Mouse (Mus musculus) stomach, postnatal 0 days (tissue): ENCODE measurements around the gene Dnajc8. TPM values are rescaled to one million over a fixed set of nuclear protein-coding genes. Genes with fewer than 3 reads are reported as not detected.
A peak's percentile ranks its signal among the peaks of the same experiment; 100 is the strongest.

ENCODE experiments used
- ATAC-seq: fragments of 200-750 bp; cut with Nextera tagmentation; 2 replicates; pipeline ENCODE4 v1.8.0; 2017; ENCODE audit not compliant: low FRiP score, low TSS enrichment
- DNase-seq: peaks from one replicate; pipeline ENCODE4 v3.0.0-alpha.2; 2016; ENCODE audit warnings: low spot score
- H3K27ac ChIP-seq: fragments of 300-500 bp; sonication (generic); replicated peaks from 2 replicates; pipeline ENCODE4 v1.5.1; 2014; ENCODE audit warnings: mild to moderate bottlenecking, control low read depth
- H3K27me3 ChIP-seq: fragments of 300-500 bp; sonication (generic); 2 replicates; pipeline ENCODE4 v1.6.1; 2014; ENCODE audit warnings: low read length; ENCODE audit not compliant: control insufficient read depth, insufficient read depth
- H3K36me3 ChIP-seq: fragments of 300-500 bp; sonication (generic); 2 replicates; pipeline ENCODE4 v1.6.1; 2014; ENCODE audit warnings: low read length, mixed read lengths; ENCODE audit not compliant: control insufficient read depth, insufficient read depth
- H3K4me1 ChIP-seq: fragments of 300-500 bp; sonication (generic); replicated peaks from 2 replicates; pipeline ENCODE4 v1.6.1; 2014; ENCODE audit warnings: antibody characterized with exemption; ENCODE audit not compliant: control insufficient read depth, insufficient read depth
- H3K4me2 ChIP-seq: fragments of 300-500 bp; sonication (generic); replicated peaks from 2 replicates; pipeline ENCODE4 v1.6.1; 2014; ENCODE audit warnings: low read depth, mild to moderate bottlenecking, control low read depth, moderate library complexity
- H3K4me3 ChIP-seq: fragments of 300-500 bp; sonication (generic); 2 replicates; pipeline ENCODE4 v1.5.1; 2014; ENCODE audit warnings: low read depth, low read length, control low read depth
- H3K9ac ChIP-seq: fragments of 300-500 bp; sonication (generic); 2 replicates; pipeline ENCODE4 v1.6.1; 2014; ENCODE audit warnings: mild to moderate bottlenecking, low read length, control low read depth, mixed read lengths
- H3K9me3 ChIP-seq: fragments of 300-500 bp; sonication (generic); 2 replicates; pipeline ENCODE4 v1.6.1; 2016; ENCODE audit warnings: low read length; ENCODE audit not compliant: control insufficient read depth
- CTCF ChIP-seq: IDR thresholded peaks from 2 replicates; pipeline ENCODE4 v1.5.1; 2016; ENCODE audit warnings: antibody characterized with exemption, low read depth, mild to moderate bottlenecking, moderate library complexity
- EP300 ChIP-seq: optimal IDR thresholded peaks from 2 replicates; pipeline ENCODE3; 2016; ENCODE audit warnings: antibody characterized with exemption
- WGBS: fragments of 180-500 bp; shearing (Covaris S2); extraction: QIAGEN DNeasy Blood & Tissue Kit; methylation state at CpG from one replicate; pipeline ENCODE4 v1.1.7; 2014; 5-methylcytosine and 5-hydroxymethylcytosine counted together
- polyA plus RNA-seq: library from polyadenylated mRNA; unstranded; fragments of >200 nt; fragmentation: Nextera tagmentation; extraction: Ambion mirVana; gene quantifications from 2 replicates; pipeline ENCODE4 v1.2.1, GENCODE M21; 2015

Gene Dnajc8
- polyA plus RNA-seq, 1 experiment from 2014 or later = 103 TPM

DNA sequence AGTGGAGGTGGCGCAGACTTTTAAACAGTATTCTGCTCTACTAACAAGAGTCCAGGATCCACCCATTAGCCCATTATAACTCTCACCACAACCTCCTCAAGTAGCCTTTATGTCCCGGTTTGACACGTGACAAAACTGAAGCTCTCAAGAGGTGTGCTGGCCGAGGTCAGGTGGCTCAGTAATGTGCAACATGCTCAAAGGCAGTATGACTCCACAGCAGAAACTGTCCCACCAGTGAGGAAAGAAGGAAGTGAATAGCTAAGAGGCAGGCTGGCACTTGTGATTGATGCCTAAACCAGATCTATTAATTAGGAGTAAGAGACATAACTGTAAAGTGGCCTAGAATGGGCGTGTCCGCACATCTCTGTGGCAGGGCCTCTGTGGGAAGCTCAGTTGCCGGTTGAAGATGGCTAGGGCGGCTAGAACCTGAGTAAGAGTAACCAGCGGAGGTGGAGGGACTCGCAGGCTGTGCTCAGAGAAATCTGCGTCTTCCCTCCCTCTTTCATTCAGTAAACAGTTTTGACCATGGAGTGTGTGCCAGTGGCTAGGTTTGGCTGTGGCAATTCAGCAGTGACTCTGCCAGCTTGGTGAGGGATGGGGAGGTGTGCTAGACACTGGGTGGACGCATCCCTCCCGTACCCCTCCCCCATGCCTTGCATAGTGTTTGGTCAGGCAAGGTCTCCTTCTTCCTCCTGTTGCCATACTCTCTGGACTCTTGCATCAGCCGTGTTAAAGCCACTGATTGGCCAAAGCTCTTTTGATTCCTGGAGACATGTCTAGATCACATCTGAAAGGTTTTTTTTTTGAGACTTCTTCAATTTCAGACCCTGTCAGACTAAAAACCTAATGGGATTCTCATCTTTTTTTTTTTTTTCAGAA, 21.7 kb upstream of the Dnajc8 start:
- H3K4me3 ChIP-seq = no peak overlapping the region
- DNase-seq (no peak), ATAC-seq (no peak)
- 0 out of 2 replicates have a peak overlapping the region, but pooled peaks have one; percentile 4 for H3K27ac ChIP-seq
- H3K9me3 ChIP-seq = no peaks in the 10 kb centered on the region
- H3K4me1 ChIP-seq = 0 out of 2 replicates have a peak, but pooled peaks cover 6% of the 10 kb centered on the region
- H3K36me3 ChIP-seq = no peaks in the 10 kb centered on the region
- WGBS = 35% methylated on average over 14 of the region's 14 CpGs
- H3K4me2 ChIP-seq = no peak overlapping the region
- no peaks in the 10 kb centered on the region for H3K27me3 ChIP-seq
- TF ChIP-seq EP300 (no peak), CTCF (no peak)
- H3K9ac ChIP-seq = no peak overlapping the region

DNA sequence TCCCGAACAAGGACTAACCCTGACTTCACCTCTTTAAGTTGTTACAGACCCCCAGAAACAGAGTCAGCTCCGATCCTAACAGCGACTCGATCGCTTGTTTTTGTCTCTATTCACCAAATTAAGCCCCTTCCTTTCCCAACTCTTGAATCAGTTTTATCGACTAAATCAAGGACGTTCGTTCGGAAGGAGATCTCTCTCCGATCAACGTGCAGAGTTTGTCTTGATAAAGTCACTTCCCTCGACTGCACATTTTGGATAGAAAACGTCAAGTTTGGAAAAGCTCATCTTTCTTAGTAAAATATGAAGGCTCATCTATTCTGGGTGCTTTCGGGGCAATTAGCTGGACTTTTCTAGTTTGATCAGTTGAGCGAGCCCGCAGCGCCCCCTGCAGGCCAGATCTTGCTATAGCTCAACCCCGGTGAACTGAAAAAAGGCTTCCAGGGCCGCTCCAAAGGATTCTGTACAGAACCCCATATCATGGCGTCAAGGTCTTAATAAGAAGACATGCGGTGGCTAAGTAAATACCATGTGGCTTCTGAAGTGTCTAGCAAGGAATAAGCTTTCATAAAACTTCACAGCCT, 20.7 kb upstream of the Dnajc8 start:
- H3K27me3 ChIP-seq = no peaks in the 10 kb centered on the region
- peak overlapping the region; percentile 57 for H3K9ac ChIP-seq
- DNase-seq (peak; percentile 88), ATAC-seq (peak; percentile 15; the same call in 1 of the 2 replicates)
- H3K4me3 ChIP-seq = peak overlapping the region; percentile 37
- H3K9me3 ChIP-seq = no peaks in the 10 kb centered on the region
- peak overlapping the region; percentile 77 for H3K4me2 ChIP-seq
- TF ChIP-seq CTCF (peak; percentile 92), EP300 (peak; percentile 14)
- 2% methylated on average over 21 of the region's 21 CpGs for WGBS
- H3K4me1 ChIP-seq = 0 out of 2 replicates have a peak, but pooled peaks cover 6% of the 10 kb centered on the region
- H3K36me3 ChIP-seq = no peaks in the 10 kb centered on the region
- peak overlapping the region; percentile 91 for H3K27ac ChIP-seq

DNA sequence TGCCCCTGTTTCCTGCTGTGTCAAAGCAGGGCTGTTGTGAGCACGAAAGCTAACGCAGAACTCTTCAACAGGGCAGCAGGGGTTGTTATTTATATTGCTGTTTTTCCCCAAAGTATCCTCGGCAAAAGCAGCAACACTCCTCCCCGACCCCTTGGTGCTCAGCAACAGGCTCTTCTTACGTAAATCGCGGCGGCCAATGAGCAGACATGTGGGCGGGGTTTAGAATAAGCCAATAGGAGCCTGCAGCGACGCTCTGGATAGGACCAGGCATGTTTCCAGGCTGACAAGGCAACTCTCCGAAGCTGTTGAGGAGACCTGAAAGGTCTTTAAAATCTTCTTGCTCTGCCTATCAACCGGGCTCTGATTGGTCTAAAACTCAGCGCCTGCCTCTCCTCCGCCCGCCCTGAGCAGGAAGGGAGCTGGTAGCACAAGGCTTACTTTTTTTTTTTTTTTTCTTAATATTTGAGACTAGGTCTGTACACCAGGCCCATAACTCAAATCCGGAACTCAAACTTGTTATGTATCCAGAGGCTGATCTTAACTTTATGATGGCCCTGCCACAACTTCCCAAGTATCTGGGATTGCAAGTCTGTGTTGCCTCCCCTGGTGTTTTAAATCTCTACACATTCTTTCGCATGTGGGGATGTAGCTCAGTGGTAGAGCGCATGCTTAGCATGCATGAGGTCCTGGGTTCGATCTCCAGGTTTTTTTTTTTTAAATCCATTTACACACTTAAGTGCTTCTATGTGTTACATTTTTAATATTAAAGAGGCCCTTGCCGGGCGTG, 19.8 kb upstream of the Dnajc8 start:
- Histone ChIP-seq H3K36me3 (no peaks in the 10 kb centered on the region), H3K27ac (peak overlapping the region; percentile 91)
- peak; percentile 95 for ATAC-seq

DNA sequence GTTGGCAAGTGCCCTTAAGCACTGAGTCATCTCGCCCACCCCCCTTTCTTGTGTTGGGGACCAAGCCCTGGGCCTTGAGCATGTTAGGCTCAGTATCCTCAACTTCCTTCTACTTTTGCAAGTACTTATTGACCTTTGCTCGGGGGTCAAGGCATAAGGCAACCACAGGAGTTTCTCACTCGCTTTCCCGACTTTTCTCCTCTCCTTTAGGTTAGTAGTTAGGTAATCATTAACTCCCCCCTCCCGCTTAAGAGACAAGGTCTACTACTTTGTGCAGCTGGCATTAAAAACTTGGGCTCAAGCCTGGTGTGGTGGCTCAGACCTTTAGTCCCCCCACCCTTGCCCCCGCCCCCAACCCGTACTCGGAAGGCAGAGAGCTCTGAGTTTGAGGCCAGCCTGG, 17.3 kb upstream of the Dnajc8 start:
- H3K36me3 ChIP-seq = no peaks in the 10 kb centered on the region

More for the DNA sequence above, 19.8 kb upstream of the Dnajc8 start:
- DNase-seq = peak; percentile 89
- Histone ChIP-seq H3K9ac (peak overlapping the region; percentile 57), H3K4me2 (peak overlapping the region; percentile 77), H3K27me3 (no peaks in the 10 kb centered on the region), H3K9me3 (no peaks in the 10 kb centered on the region), H3K4me1 (0 out of 2 replicates have a peak, but pooled peaks cover 6% of the 10 kb centered on the region), H3K4me3 (peak overlapping the region; percentile 37)
- TF ChIP-seq EP300 (peak; percentile 5), CTCF (no peak)
- 19% methylated on average over 22 of the region's 22 CpGs for WGBS

DNA sequence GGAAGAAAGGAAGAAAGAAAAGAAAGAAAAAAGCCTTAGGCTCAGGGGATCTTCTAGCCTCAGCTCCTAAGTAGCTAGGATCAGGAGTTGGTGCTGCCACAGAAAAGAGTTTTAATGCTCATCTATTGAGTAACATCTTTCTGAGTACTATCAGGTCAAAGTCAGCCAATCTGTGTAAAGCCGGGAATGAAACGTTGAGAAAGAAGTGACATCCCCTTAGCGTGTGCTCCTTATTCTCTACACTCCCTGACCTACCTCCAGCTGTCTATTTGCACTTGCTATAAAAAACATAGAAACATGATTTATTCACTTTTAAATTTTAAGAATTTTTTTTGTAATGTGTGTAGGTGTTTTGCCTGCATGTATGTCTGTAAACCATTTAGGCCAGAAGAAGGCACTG, 16.2 kb upstream of the Dnajc8 start:
- Histone ChIP-seq H3K9ac (no peak overlapping the region), H3K27ac (no peak overlapping the region), H3K4me3 (no peak overlapping the region), H3K4me2 (no peak overlapping the region), H3K27me3 (no peaks in the 10 kb centered on the region), H3K36me3 (no peaks in the 10 kb centered on the region), H3K9me3 (no peaks in the 10 kb centered on the region), H3K4me1 (no peaks in the 10 kb centered on the region)
- DNase-seq (no peak), ATAC-seq (no peak)
- WGBS = 87% methylated on average over 3 of the region's 3 CpGs
- TF ChIP-seq EP300 = no peak
- TF ChIP-seq CTCF = no peak

More for the DNA sequence above, 17.3 kb upstream of the Dnajc8 start:
- 0 out of 2 replicates have a peak, but pooled peaks cover 6% of the 10 kb centered on the region for H3K4me1 ChIP-seq
- DNase-seq (no peak), ATAC-seq (no peak)
- no peak overlapping the region for H3K9ac ChIP-seq
- no peak overlapping the region for H3K4me3 ChIP-seq
- WGBS = 52% methylated on average over 8 of the region's 8 CpGs
- H3K27me3 ChIP-seq = no peaks in the 10 kb centered on the region
- H3K9me3 ChIP-seq = no peaks in the 10 kb centered on the region
- no peak overlapping the region for H3K27ac ChIP-seq
- no peak for TF ChIP-seq CTCF
- TF ChIP-seq EP300 = no peak
- no peak overlapping the region for H3K4me2 ChIP-seq
